Mouse (Mus musculus): ENCODE results near the gene Sucla2.
A peak's percentile ranks its signal among the peaks of the same experiment; 100 is the strongest.
"Not testable (repeated sequence)": the region's sequence is repeated elsewhere in the genome, so short reads cannot be mapped to it uniquely, and the experiment has no call there.

Sucla2 gene

DNA sequence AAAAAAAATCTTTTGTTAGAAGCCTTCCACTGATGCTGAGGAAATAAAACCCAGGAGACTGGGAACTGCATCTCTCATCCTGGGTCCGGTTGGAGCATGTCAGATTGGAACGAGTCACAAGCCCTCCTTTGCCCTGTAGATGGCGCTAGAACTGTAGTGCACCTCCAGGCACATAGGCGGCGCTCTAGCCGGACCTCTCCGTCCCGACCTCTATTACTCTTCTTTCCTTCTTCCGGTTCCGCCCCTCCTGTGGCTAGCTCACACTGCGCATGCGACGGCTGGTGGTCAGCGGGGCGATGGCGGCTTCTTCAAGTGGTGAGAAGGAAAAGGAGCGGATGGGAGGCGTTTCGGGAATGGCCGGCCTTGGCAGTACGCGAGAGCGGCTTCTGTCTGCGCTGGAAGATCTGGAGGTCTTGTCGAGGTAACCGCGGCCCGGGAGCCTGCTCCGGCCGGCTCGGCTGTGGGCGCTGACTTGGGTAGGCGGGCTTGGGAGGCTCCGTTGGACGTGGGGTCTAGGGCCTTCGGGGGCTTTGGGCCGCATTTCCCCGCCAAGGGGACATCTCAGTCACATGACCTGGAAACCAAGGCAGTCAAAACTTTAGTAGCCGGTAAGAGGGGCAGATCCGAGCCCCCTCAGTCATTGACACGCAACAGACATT is 15.2 kb upstream of the Sucla2 start, which contains the start of gene Med4:
TSS of gene Med4 (plus strand) at position 261 of the 659 bp plus-strand sequence.
- DNase-seq (ENCODE audit: low spot score): peak; percentile 96

DNA sequence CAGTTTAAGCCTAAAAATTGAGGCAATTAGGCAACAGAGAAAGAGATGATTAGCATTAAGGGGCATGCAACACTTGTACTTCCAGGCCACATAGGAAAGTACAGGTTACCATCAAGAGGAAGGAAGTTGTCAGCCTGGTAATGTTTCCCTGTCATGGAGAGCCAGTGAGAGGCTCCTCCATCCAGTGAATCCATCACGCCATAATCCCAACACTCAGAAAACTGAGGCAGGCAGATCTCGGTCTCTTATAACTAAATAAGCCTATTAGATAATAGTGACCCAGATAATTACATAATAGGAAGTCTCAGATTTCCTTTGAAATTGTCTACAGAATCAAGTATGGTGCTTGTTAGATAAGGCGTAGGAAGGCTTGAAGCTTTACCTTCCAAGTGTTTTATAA is 983 bp upstream of the Sucla2 start:
- DNase-seq (ENCODE audit: low spot score): no peak

DNA sequence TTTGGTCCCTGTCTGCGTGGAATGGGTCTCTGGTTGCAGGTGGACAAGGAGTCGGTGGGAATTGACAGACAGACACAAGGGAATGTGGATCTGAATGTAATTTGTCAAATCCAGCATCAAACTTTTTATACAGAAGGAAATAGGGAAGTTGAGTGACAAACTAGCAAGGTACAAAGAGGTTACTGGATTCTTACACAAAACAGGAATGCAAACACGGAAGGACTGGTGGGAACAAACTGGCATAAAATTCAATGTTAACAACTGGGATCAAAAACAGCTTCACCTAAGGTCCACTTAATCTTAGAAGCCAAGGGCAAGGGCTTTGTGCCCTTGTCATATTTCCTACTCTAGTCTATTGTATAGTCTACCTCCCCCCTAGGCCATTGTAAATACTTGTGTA is 3.5 kb downstream of the Sucla2 start:
- DNase-seq (ENCODE audit: low spot score): not testable (repeated sequence)

DNA sequence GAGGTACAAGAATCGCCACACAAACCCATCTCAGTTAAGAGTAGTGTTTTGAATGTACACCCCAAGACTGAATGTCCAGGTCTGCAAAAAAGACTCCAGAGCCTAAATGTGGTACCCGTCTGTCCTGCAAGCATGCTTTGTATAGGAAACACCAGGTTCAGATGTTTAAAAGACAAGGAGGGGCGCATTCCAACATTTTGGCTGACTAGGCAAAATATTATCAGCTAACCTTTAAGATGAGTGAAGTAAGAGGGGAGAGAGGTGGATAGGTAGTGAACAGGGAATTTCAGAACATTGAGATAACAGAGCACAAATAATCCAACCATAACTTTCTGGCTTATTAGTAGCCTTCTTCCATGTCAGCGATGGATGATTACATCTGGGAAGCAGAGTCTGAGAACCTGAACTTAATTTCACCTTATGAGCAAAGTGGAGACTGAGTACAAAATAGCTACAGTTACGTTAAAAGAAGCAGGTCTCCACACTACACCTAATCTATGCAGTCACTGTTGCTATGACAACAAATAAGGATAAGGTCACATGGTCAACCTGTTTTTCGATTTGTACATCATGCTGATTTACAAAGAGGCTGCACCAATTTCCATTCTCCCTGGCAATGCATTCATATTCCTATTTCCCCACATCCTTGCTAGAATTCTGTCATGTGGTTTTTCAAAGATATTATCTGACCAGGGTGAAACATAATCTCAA is 8.8 kb downstream of the Sucla2 start:
- DNase-seq (ENCODE audit: low spot score): no peak

DNA sequence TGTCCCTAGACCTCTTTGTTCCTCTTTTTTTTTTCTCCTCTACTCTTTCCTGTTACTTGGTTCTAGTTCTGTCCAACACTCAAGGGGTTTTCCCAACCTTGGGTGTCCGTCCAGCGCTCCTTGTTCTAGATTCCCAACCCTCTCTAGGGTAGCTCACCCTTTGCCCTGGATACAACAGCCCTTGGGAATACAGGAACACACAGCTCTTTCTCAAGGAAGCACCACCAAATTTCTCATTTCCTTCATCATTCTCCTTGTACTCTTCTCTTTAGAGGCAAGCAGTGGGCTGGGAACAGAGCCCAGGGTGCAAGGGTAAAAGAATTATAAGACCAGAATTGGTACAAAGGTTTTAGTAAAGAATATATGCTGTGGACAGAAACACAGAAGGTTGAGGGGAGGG is 10.5 kb downstream of the Sucla2 start:
- no peak for DNase-seq (ENCODE audit: low spot score)

DNA sequence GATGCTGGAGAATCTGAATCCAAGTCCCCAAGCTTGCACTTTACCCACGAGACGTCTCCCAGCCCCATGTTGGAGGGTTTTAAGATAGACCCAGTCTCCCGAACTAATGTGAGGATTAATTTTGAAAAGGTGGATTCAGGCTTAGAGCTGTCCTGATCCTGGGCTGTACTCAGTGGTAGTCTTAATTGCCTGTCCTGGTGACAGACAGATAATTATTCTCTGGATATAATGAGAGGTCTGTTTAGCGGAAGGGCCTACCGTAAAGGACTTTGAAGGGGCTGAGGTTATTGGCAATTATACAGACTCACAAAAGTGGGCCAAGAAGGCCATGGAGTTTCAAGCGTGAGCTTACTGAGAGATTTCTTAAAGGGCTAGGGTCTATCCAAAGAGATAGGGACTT is 18.7 kb downstream of the Sucla2 start:
- DNase-seq (ENCODE audit: low spot score): no peak

DNA sequence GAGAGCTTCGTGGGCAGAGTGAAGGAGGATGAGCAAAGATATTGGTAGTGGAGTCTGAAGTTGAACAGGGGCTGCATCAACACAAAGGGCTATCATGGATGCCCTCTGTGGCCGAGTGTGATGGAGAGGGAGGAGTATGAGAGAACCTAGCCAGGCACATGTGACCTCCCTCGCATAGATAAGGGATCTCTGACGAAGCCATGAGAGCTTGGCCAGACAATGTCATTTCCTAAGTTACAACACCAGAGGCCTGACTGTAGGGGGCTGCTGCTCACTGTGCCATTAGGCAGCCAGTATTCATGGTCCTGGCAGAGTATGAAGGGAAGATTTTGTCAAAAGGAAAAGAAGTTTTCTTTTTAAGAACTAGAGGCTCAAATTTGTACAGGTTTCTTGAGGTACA is 21.9 kb downstream of the Sucla2 start:
- DNase-seq (ENCODE audit: low spot score): no peak

DNA sequence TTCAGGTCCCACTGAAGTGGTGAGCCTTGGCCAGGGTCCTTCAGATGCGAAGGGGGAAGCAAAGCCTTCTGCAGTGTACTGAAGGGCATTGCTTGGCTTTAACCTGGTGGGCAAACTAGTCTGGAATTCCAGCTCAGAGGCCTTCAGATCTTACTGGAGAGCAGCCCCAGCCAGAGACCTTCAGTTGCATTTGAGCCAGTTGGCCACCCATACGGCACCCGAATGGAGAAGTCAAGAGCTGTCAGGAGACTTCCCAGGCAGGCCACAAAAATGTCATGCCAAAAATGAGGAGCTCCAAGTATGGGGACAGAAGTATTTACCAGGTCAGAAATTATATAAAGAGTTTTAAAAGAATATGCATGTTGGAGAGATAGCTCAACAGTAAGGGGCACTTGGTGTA is 22.9 kb downstream of the Sucla2 start, which contains the start of gene Nudt15:
TSS of gene Nudt15 (minus strand) at position 192 of the 400 bp plus-strand sequence.
- no peak for DNase-seq (ENCODE audit: low spot score)

DNA sequence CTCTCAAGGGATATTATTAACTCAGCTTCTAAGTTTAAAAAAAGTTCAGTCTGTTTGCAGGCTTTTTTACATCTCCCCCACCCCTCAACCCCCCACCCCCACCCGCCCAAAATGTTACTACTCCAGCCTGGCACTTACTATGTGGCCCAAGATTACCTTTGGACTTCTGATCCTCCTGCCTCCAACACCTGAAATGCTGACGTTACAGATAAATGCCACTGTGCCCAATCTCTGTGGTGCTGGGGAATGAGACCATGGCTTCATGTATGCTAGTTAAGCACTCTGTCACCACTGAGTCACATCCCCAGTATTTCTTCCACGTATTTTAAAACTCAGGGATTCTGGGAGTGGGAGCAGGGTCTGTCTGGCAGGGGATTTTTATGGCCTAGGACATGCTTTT is 25.2 kb downstream of the Sucla2 start:
- no peak for DNase-seq (ENCODE audit: low spot score)

DNA sequence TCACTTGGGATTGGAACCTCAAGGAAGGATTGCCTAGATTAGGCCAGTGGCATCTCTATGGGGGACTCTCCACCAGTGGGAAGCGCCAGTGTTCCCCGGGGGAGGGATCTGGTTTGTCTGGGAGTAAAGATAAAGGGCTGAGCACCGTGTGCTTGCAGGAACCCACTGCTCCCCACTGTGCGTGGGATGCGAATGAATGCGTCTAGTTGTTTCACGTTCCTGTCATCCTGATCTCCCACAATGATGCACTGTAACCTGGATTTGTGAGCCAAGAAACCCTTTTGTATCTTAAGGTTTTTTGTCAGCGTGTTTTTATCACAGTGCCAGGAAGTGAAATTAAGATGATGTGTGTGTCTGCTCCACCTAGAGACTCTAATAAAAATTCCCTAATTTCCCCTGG is 25.6 kb downstream of the Sucla2 start:
- DNase-seq (ENCODE audit: low spot score): no peak

DNA sequence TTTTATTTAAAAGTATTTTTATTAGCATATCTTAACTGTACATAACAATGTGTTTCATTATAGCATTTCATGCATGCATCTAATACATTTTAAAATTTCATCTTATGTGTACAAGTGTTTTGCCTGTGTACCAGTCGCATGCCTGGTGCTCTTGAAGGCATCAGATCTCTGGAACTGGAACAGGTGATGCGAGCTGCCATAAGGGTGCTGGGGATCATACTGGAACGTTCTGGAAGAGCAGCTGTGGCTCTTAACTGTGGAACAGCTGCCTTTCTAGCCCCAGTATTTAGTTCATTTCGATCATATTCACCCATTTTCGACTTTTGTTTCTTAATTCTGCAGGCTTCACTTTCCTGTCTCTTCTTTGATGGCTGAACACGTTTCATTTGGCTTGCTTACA is 26.0 kb downstream of the Sucla2 start:
- no peak for DNase-seq (ENCODE audit: low spot score)

DNA sequence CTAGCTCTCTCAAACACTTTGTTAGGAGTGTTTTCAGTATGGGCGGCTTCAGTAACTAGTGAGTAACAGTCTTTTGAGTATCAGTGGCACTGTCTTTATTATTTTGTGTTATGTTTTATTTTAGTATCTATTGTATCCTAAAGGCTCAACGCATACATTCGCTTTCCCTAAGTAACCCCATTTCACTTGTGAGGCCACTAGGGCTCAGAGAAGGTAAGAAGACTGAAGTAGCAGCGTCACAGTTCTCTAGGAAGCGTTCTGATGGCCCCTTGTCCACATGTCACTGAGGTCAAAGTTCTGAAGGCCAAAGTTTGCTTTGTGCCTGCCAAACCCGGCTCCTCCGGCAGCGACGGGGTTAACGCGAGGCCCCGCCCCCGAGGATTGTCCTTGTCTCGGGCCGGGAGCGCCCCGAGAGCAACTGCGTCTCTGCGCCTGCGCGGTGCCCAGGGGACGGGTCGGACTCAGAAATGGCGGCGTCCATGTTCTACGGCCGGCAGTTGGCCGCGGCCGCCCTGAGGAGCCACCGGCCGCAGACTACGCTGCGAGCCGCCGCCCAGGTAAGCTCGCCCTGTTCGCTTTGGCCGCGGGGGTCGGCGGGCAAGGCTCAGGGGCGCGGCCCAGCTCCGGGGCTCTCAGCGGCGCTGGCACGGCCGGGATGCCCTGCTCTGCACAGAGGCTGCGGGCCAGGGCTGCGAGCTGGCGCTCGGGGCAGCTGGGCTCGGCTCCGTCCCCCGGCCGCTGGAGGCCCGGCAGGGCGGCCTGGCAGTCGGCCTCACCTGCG is 27.4 kb downstream of the Sucla2 start:
- DNase-seq (ENCODE audit: low spot score): peak; percentile 92

DNA sequence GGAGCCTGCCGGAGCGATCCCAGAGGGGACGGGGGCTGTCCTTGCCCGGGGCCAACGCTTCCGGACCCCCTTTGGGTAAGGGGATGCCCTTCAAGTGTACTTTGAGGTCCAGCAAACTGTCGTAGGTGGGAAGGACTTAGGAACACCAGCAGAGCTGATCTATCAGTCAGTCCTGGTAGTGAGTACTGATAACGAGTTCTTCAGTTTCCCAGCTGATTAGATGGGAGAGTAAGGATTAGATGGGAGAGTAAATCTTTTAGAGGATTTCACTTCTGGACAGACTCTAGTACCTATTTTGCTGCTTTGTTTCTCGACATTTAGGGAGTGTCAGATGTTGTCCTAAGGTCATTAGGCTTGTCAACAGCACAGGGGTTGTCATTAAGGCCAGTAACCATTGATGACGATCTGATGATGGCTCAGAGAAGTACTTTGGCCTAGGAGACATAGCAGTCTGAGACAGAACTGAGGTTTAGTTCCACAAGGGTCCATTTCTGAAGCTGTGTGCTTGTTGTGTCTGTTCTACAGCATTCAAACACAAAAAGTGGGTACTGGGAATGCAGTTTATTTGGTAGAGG is 28.1 kb downstream of the Sucla2 start:
- no peak for DNase-seq (ENCODE audit: low spot score)

DNA sequence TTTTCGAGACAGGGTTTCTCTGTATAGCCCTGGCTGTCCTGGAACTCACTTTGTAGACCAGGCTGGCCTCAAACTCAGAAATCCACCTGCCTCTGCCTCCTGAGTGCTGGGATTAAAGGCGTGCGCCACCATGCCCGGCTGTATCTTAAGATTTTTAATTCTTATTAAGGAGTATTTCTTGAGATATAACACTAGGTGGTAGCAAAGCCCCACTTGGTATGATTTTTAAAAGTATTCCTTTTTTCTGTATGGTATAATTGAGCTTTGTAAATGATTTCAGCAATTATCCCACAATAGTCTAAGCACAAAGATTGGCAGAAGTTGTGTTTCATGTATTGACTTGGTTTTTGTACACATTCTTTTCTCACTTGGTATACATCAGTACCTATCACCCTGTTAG is 44.7 kb downstream of the Sucla2 start:
- not testable (repeated sequence) for DNase-seq (ENCODE audit: low spot score)

DNA sequence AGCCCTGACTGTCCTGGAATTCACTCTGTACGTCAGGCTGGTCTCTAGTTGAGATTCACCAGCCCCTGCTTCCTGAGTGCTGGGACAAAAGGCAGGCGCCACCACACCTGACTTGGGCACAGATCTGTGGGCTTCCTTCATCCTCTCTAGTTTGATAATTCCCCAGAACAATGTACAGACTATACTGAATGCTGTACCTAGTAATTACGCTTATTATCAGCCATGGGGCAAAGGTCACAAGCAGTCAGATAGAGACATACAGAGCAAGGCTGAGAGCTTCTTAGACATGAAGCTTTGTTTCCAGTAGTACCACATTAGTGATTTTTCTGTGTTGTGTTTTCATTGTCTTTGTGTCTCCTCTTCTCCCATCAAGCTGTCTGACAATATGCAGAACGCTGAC is 46.0 kb downstream of the Sucla2 start:
- no peak for DNase-seq (ENCODE audit: low spot score)

DNA sequence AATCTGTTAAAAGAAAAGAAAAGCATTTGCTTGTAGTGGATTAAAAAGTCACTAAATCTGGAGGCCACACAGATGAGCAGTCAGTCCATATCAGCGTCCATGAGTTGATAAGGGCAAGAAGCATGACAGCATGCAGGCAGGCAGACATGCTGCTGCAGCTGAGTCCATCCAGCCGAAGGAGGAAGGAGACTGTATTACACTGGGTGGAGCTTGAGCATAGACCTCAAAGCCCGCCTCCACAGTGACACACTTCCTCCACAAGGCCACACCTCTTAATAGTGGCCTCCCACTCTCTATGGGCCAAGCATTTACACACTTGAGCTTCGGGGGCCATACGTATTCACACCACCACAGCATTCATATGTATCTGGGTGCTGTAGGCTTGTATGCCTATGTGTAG is 48.9 kb downstream of the Sucla2 start:
- DNase-seq (ENCODE audit: low spot score): no peak

DNA sequence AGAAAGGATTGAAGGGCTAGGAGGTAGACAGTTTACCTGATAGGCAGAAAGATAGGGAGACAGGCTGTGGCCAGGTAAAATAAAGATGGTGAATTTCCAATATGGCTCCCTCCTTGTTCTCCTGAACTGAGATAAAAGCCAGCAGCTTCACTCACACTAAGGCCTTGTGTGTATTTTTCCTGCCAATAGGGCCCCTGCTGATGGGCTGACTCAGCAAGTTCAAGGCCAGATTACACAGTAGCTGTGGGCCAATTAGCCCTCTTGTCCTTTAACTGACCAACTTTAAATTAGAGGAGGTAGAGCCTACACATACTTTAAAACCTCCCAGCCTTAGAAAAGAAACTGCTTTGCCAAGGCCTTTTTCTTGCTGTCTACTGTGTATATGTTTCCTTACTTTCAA is 51.2 kb downstream of the Sucla2 start:
- DNase-seq (ENCODE audit: low spot score): no peak

DNA sequence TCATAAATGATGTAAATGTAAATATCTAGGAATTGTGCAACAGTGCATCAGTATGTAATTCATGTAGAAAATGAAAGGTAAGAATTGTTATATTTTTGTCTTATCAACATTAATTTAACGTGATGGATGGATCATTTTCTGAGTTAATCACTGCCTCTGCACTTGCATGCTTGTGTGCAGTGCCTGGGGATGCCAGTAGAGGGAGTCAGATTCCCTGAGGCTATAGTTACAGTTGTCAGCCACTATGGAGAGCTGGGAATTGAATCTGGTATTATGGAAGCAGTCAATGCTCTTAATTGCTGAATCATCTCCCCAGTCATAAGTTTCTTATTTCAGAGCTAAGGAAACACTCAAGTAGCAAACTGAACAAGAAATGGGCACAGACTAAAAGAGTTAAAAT is 63.0 kb downstream of the Sucla2 start:
- DNase-seq (ENCODE audit: low spot score): no peak

DNA sequence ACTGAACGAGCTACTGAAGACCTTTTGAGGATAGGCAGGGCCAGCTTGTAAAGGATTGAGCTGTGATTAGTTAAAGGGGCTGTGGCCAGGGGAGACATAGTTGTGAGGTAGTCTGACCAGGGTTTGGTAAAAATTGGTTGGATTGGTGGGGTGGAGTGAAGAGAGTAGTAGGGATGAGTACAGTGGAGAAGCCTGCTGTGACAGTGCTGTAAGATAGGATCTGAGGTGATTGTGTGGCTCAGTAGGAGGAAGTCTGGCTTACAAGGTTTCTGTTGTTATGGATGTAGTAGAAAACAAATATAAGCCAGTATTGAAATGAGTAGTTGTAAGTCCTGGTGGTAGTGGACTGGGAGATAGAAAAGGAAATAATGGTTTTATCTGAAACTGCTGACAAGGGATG is 67.0 kb downstream of the Sucla2 start:
- no peak for DNase-seq (ENCODE audit: low spot score)

DNA sequence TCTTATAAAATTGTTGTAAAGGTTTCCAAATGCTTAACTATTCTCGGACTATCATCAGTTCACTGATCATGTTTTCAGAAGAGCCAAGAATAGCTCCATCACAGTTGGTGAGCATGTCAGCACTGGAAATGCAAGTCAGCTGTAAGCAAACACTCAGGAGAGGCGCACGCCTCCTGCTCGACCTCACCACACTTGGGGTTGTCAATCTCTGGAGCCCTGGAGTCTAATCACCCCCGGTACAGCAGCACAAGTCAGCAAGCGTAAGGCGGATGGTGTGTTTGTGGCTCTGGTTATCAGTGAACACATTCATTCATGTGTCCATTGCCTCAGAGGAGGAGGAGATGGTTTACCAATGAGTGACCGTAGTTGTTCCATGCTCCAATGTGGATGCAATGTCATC is 74.6 kb downstream of the Sucla2 start:
- DNase-seq (ENCODE audit: low spot score): no peak

DNA sequence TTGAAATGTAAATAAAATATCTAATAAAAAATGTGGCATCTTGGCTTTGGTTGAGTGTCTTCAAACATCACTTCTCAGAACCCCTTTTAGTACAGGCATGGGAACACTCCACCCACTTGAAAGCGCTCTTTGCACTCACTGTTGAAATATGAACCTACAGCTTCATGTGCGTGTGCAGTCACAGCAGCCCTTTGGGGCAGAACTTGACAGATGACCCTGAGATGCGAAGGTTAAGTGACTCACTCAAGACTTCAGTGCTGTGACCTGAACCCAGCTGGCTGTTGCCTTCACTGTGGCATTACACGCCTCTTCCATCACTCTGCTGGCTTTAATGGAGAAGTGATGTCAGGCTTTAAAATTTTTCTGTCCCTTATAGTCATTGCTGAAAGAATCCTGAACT is 82.6 kb downstream of the Sucla2 start:
- no peak for DNase-seq (ENCODE audit: low spot score)

DNA sequence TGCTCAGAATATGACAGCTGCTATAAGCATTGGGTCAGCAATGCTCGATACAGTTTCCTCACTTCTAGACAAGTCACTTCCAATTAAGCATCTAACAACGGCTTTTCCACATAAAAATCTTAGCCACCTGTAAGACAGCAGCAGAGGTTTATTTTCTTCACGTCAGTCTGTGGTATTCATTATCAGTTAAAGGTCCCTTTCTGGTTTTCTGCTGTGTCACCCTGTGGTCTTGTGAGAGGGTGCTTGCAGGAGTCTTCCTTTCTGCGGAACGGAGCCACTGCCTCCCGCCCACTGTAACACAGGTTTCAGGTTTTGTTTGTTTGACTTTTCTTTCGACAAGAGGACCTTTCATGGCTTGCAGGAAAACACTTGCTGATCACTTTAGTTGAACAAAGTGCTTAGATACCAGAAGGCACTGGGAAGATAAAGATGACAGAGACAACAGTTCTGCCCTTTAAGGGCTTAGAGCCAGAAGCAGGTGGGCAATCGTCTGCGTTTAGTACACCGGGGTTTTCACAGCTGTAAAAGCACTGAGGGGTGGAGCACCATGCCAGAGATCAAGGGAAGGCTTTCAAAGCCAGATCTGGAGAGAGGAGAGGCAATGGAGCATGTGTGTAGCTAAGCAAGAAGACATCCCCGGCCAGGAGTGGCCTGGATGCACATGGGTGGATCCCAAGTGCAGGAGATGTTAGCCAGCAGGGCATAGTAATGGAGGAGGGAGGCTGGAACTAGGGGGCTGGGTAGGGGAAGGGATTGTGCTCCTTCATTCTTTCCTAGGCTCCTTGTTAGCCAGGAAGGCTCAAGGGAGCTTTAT is 83.8 kb downstream of the Sucla2 start:
- DNase-seq (ENCODE audit: low spot score): no peak
